Mouse (Mus musculus) frontal cortex, postnatal 36 days (tissue): Measurements from ENCODE around the gene Klri1.
"Not testable (repeated sequence)": the region's sequence is repeated elsewhere in the genome, so short reads cannot be mapped to it uniquely, and the experiment has no call there.

Experiments
- DNase-seq, 2 experiments: peaks; one replicate each; pipeline ENCODE4 v3.0.0; 2022; ENCODE audit warnings: low spot score in 2 of 2

Gene Klri1

GRCm38 (mm10) chr6:129717032-129717431, at the start of gene Klri1:
Gene Klri1 (minus strand): TSS chr6:129717132.
- no peak for DNase-seq

- DNase-seq, result no peak
These were observed 30.7 kb upstream of the Klri1 start for GRCm38 (mm10) chr6:129747654-129748032.

GRCm38 (mm10) chr6:129747016-129747653, 30.2 kb upstream of the Klri1 start:
- DNase-seq, result no peak

GRCm38 (mm10) chr6:129746151-129746550, 29.2 kb upstream of the Klri1 start:
- DNase-seq, result no peak

- DNase-seq, result no peak
These were observed 23.3 kb upstream of the Klri1 start, which contains the start of gene Klri2 for GRCm38 (mm10) chr6:129740069-129740721. Gene Klri2 (minus strand): TSS chr6:129740484.

GRCm38 (mm10) chr6:129736414-129736813, 19.5 kb upstream of the Klri1 start:
- no peak for DNase-seq

GRCm38 (mm10) chr6:129727237-129727636, 10.3 kb upstream of the Klri1 start:
- no peak for DNase-seq

GRCm38 (mm10) chr6:129721390-129721789, 4.5 kb upstream of the Klri1 start:
- no peak for DNase-seq

GRCm38 (mm10) chr6:129720487-129720886, 3.6 kb upstream of the Klri1 start:
- DNase-seq, result no peak

- no peak for DNase-seq
These were observed 3.4 kb downstream of the Klri1 start for GRCm38 (mm10) chr6:129713566-129713965.

GRCm38 (mm10) chr6:129691436-129691835, 25.5 kb downstream of the Klri1 start:
- DNase-seq, result not testable (repeated sequence)

- no peak for DNase-seq
These were observed 36.6 kb downstream of the Klri1 start for GRCm38 (mm10) chr6:129680379-129680778.

GRCm38 (mm10) chr6:129678873-129679272, 38.1 kb downstream of the Klri1 start, which contains the start of gene Klrc1:
Gene Klrc1 (minus strand): TSS chr6:129678973.
- no peak for DNase-seq

GRCm38 (mm10) chr6:129661301-129661700, 55.6 kb downstream of the Klri1 start:
- not testable (repeated sequence) for DNase-seq

- DNase-seq, result not testable (repeated sequence)
These were observed 56.3 kb downstream of the Klri1 start, which contains the start of gene Klrc2 for GRCm38 (mm10) chr6:129660589-129660988. Gene Klrc2 (minus strand): TSS chr6:129660689.
